Mouse (Mus musculus): ENCODE results near the gene Pygb. TPM values are rescaled to one million over a fixed set of nuclear protein-coding genes. Genes with fewer than 3 reads are reported as not detected.

The Pygb gene
- total and polyA plus RNA-seq, 2 experiments from 2014 or later = 282 to 581 TPM

DNA sequence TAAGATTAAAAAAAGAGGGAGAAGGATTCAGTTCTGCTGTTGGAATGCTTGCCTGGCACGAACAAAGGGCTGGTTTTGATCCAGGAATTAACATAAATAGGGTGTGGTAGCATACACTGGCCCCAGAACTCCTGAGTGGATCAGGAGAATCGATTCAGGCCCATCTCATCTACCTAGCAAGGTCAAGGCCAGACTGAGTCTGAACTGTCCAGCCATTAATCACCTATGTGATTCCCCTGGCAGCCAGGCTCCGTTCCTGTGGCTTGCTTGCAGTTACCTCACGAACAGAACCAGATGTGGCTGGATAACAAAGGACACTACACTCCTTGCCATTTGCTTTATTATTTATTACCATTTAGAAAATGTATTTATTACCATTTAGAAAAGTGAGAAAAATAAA lies 6.8 kb downstream of the Pygb start:
- 70% methylated on average over 4 of the region's 4 CpGs for WGBS
- DNase-seq (ENCODE audit: low spot score) = no peak
- H3K4me2 ChIP-seq (ENCODE audit: low read depth, low read length) = no peak overlapping the region
- H3K4me3 ChIP-seq (ENCODE audit: low read depth, low read length) = no peak overlapping the region
- H3K36me3 ChIP-seq (replicated peaks; ENCODE audit: control insufficient read depth, insufficient read depth, low read length) = peaks cover 66% of the 10 kb centered on the region
- ATAC-seq (ENCODE audit: insufficient read depth, low read depth) = no peak
- no peaks in the 10 kb centered on the region for H3K9me3 ChIP-seq (replicated peaks; ENCODE audit: control insufficient read depth, low read length)
- H3K27ac ChIP-seq (ENCODE audit: low read depth) = no peak overlapping the region
- H3K9ac ChIP-seq (replicated peaks; ENCODE audit: low read depth, low read length) = no peak overlapping the region
- H3K4me1 ChIP-seq (ENCODE audit: control insufficient read depth, insufficient read depth) = peaks cover 18% of the 10 kb centered on the region
- H3K27me3 ChIP-seq (ENCODE audit: control insufficient read depth, insufficient read depth, low read length) = no peaks in the 10 kb centered on the region
- TF ChIP-seq CTCF (IDR thresholded peaks at IDR 0.05; ENCODE audit: low read depth) (no peak), EP300 (IDR thresholded peaks at IDR 0.05; ENCODE audit: low read depth) (no peak)

- TF ChIP-seq EP300 (IDR thresholded peaks at IDR 0.05; ENCODE audit: low read depth) (no peak), CTCF (IDR thresholded peaks at IDR 0.05; ENCODE audit: low read depth) (no peak)
- WGBS = 49% methylated on average over 7 of the region's 7 CpGs
These were observed 11.5 kb downstream of the Pygb start for GRCm38 (mm10) chr2:150798084-150798483.

DNA sequence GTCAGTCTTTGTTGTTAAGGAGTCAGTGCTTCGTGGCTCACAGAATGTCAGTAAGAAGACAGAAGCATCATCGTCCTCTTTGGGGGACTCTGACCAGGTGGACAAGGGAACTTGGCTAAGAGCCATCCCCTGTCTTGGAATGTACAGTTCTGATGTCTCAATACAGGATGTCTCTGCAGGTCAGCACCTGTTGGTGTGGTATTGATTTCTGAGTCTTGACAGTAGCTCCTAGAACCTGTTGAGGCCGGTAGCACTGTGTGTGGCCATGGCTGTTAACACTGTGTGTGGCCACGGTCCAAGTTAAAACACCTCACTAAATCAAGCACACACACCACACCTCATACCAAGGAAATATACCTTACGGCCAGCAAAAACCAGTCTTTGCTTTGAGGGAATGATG lies 14.1 kb downstream of the Pygb start:
- Histone ChIP-seq H3K4me1 (ENCODE audit: control insufficient read depth, insufficient read depth) (peaks cover 7% of the 10 kb centered on the region), H3K27me3 (ENCODE audit: control insufficient read depth, insufficient read depth, low read length) (no peaks in the 10 kb centered on the region), H3K4me3 (ENCODE audit: low read depth, low read length) (no peak overlapping the region), H3K9ac (replicated peaks; ENCODE audit: low read depth, low read length) (no peak overlapping the region), H3K27ac (ENCODE audit: low read depth) (no peak overlapping the region), H3K4me2 (ENCODE audit: low read depth, low read length) (no peak overlapping the region), H3K9me3 (replicated peaks; ENCODE audit: control insufficient read depth, low read length) (no peaks in the 10 kb centered on the region), H3K36me3 (replicated peaks; ENCODE audit: control insufficient read depth, insufficient read depth, low read length) (peaks cover 75% of the 10 kb centered on the region)
- TF ChIP-seq CTCF (IDR thresholded peaks at IDR 0.05; ENCODE audit: low read depth) (no peak), EP300 (IDR thresholded peaks at IDR 0.05; ENCODE audit: low read depth) (no peak)
- ATAC-seq (ENCODE audit: insufficient read depth, low read depth) (peak; percentile 19; the same call in 1 of the 2 replicates), DNase-seq (ENCODE audit: low spot score) (no peak)
- WGBS = 76% methylated on average over 5 of the region's 5 CpGs

More at GRCm38 (mm10) chr2:150798084-150798483, 11.5 kb downstream of the Pygb start:
- Histone ChIP-seq H3K9ac (replicated peaks; ENCODE audit: low read depth, low read length) (no peak overlapping the region), H3K27ac (ENCODE audit: low read depth) (peak overlapping the region; percentile 27; the same call in 1 of the 2 replicates), H3K4me1 (ENCODE audit: control insufficient read depth, insufficient read depth) (peaks cover 7% of the 10 kb centered on the region), H3K4me2 (ENCODE audit: low read depth, low read length) (no peak overlapping the region), H3K4me3 (ENCODE audit: low read depth, low read length) (no peak overlapping the region), H3K27me3 (ENCODE audit: control insufficient read depth, insufficient read depth, low read length) (no peaks in the 10 kb centered on the region), H3K36me3 (replicated peaks; ENCODE audit: control insufficient read depth, insufficient read depth, low read length) (peaks cover 75% of the 10 kb centered on the region), H3K9me3 (replicated peaks; ENCODE audit: control insufficient read depth, low read length) (no peaks in the 10 kb centered on the region)
- no peak for DNase-seq (ENCODE audit: low spot score)
- no peak for ATAC-seq (ENCODE audit: insufficient read depth, low read depth)

DNA sequence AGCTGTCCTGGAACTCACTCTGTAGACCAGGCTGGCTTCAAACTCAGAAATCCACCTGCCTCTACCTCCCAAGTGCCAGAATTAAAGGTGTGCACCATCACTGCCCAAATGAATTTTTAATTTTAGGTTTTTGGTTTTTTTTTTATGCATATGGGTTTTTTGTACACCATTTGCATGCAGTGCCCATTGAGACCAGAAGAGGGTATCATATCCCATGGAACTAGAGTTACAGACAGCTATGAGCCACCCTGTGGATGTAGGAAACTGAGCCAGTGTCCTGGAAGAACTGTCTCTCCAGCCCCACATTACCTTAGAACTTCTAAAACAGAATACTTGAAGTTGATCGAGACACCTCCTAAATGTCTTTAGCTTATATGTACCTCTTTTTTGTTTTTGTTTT lies 16.5 kb downstream of the Pygb start:
- Histone ChIP-seq H3K4me1 (ENCODE audit: control insufficient read depth, insufficient read depth) (peaks cover 4% of the 10 kb centered on the region), H3K9me3 (replicated peaks; ENCODE audit: control insufficient read depth, low read length) (no peaks in the 10 kb centered on the region), H3K27me3 (ENCODE audit: control insufficient read depth, insufficient read depth, low read length) (no peaks in the 10 kb centered on the region), H3K4me2 (ENCODE audit: low read depth, low read length) (no peak overlapping the region), H3K4me3 (ENCODE audit: low read depth, low read length) (no peak overlapping the region), H3K27ac (ENCODE audit: low read depth) (no peak overlapping the region), H3K36me3 (replicated peaks; ENCODE audit: control insufficient read depth, insufficient read depth, low read length) (peaks cover 88% of the 10 kb centered on the region), H3K9ac (replicated peaks; ENCODE audit: low read depth, low read length) (no peak overlapping the region)
- no peak for ATAC-seq (ENCODE audit: insufficient read depth, low read depth)
- TF ChIP-seq CTCF (IDR thresholded peaks at IDR 0.05; ENCODE audit: low read depth) (peak; percentile 54), EP300 (IDR thresholded peaks at IDR 0.05; ENCODE audit: low read depth) (no peak)
- DNase-seq (ENCODE audit: low spot score) = no peak
- WGBS = 93% methylated on average over 1 of the region's 1 CpGs

DNA sequence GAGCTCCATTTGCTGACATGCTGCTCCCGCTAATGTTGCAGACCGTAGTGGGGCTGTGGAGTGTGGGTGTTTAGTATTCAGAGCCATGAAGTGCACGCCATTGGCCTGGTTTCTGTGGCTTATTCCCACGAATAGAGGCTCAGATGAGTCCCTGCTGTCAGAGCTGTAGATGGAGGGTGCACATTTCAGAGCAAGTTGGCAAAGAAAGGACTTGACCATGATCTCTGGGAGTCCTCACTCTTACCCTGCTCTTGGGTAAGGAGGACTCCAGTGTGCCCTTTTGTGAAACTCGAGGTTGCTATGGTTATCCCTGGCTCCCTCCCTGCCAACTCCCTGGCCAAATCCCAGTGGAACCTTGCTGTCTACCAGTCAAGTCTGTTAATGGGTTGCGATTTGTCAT lies 21.8 kb downstream of the Pygb start:
- ATAC-seq (ENCODE audit: insufficient read depth, low read depth) = no peak
- DNase-seq (ENCODE audit: low spot score) = no peak
- Histone ChIP-seq H3K4me1 (ENCODE audit: control insufficient read depth, insufficient read depth) (no peaks in the 10 kb centered on the region), H3K9me3 (replicated peaks; ENCODE audit: control insufficient read depth, low read length) (no peaks in the 10 kb centered on the region), H3K4me3 (ENCODE audit: low read depth, low read length) (no peak overlapping the region), H3K36me3 (replicated peaks; ENCODE audit: control insufficient read depth, insufficient read depth, low read length) (peaks cover 98% of the 10 kb centered on the region), H3K9ac (replicated peaks; ENCODE audit: low read depth, low read length) (no peak overlapping the region), H3K4me2 (ENCODE audit: low read depth, low read length) (no peak overlapping the region), H3K27me3 (ENCODE audit: control insufficient read depth, insufficient read depth, low read length) (no peaks in the 10 kb centered on the region), H3K27ac (ENCODE audit: low read depth) (no peak overlapping the region)
- no peak for TF ChIP-seq CTCF (IDR thresholded peaks at IDR 0.05; ENCODE audit: low read depth)
- no peak for TF ChIP-seq EP300 (IDR thresholded peaks at IDR 0.05; ENCODE audit: low read depth)
- 84% methylated on average over 6 of the region's 6 CpGs for WGBS

- Histone ChIP-seq H3K4me3 (ENCODE audit: low read depth, low read length) (no peak overlapping the region), H3K9me3 (replicated peaks; ENCODE audit: control insufficient read depth, low read length) (no peaks in the 10 kb centered on the region), H3K36me3 (replicated peaks; ENCODE audit: control insufficient read depth, insufficient read depth, low read length) (peaks cover 99% of the 10 kb centered on the region), H3K27me3 (ENCODE audit: control insufficient read depth, insufficient read depth, low read length) (no peaks in the 10 kb centered on the region), H3K4me2 (ENCODE audit: low read depth, low read length) (no peak overlapping the region), H3K4me1 (ENCODE audit: control insufficient read depth, insufficient read depth) (no peaks in the 10 kb centered on the region), H3K27ac (ENCODE audit: low read depth) (no peak overlapping the region), H3K9ac (replicated peaks; ENCODE audit: low read depth, low read length) (no peak overlapping the region)
- 90% methylated on average over 6 of the region's 6 CpGs for WGBS
- DNase-seq (ENCODE audit: low spot score) = no peak
- TF ChIP-seq EP300 (IDR thresholded peaks at IDR 0.05; ENCODE audit: low read depth) (no peak), CTCF (IDR thresholded peaks at IDR 0.05; ENCODE audit: low read depth) (no peak)
- no peak for ATAC-seq (ENCODE audit: insufficient read depth, low read depth)
These were observed 22.3 kb downstream of the Pygb start for GRCm38 (mm10) chr2:150808812-150809211.

All from heart, postnatal 0 days (tissue).